Mouse (Mus musculus): ENCODE data around the gene Tcf15. TPM values are rescaled to one million over a fixed set of nuclear protein-coding genes. Genes with fewer than 3 reads are reported as not detected.

Tcf15 gene
- polyA plus RNA-seq, 1 experiment, result not detected

DNA sequence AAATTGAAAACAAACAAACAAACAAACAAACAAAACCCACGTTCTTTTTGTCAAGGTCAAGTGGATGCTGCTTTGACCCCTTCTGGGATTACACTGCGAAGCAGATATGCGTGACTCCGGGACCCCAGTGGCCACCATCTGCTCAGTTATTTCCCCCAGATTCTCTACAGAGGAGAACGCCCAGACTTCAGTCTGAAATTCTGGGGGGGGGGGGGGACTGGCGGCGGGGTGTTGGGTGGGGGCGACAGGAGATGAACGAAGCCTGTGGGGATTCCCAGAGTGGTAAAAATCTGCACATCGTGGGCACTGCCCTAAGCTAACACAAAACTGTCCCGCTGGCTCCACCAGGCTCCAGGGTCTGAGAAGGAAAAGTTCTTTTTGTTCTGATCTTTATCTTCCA, 790 bp upstream of the Tcf15 start:
- TF ChIP-seq POLR2A (IDR thresholded peaks at IDR 0.05; ENCODE audit: borderline replicate concordance, low read depth, low read length) (no peak), CTCF (IDR thresholded peaks at IDR 0.05; ENCODE audit: low read depth, low read length) (no peak)
- Histone ChIP-seq H3K4me3 (ENCODE audit: insufficient read depth, low read length) (peak overlapping the region; percentile 4; the same call in 1 of the 2 replicates), H3K27ac (ENCODE audit: insufficient read depth, low read depth, low read length) (no peak overlapping the region), H3K4me1 (ENCODE audit: control insufficient read depth, insufficient read depth, low read length) (no peaks in the 10 kb centered on the region)

- Histone ChIP-seq H3K4me3 (ENCODE audit: insufficient read depth, low read length) (no peak overlapping the region), H3K27ac (ENCODE audit: insufficient read depth, low read depth, low read length) (no peak overlapping the region), H3K4me1 (ENCODE audit: control insufficient read depth, insufficient read depth, low read length) (no peaks in the 10 kb centered on the region)
- TF ChIP-seq CTCF (IDR thresholded peaks at IDR 0.05; ENCODE audit: low read depth, low read length) (no peak), POLR2A (IDR thresholded peaks at IDR 0.05; ENCODE audit: borderline replicate concordance, low read depth, low read length) (no peak)
Observed at GRCm38 (mm10) chr2:152144158-152144450, 743 bp downstream of the Tcf15 start.

DNA sequence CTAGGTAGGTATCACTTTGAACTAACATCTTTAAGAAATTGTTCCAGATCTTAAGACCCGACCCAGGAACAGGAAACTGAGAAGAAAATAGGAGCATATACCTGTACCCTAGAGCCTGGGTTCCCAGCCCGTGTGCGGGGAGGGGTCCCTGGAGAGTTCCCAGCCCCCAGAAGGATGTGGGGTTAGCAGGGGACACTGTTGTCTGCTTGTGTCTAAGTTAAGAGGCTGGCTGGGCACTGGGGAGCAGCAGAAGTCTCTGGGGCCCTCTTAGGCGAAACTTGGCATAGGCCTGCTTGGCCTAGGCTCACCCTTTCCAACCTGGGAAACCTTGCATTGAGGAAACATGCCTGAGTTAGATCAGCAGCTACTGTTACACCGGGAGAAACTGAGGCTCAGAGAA, 1.1 kb downstream of the Tcf15 start:
- H3K4me1 ChIP-seq (ENCODE audit: control insufficient read depth, insufficient read depth, low read length), result no peaks in the 10 kb centered on the region
- no peak overlapping the region for H3K4me3 ChIP-seq (ENCODE audit: insufficient read depth, low read length)
- H3K27ac ChIP-seq (ENCODE audit: insufficient read depth, low read depth, low read length), result no peak overlapping the region
- no peak for TF ChIP-seq CTCF (IDR thresholded peaks at IDR 0.05; ENCODE audit: low read depth, low read length)
- TF ChIP-seq POLR2A (IDR thresholded peaks at IDR 0.05; ENCODE audit: borderline replicate concordance, low read depth, low read length), result no peak

DNA sequence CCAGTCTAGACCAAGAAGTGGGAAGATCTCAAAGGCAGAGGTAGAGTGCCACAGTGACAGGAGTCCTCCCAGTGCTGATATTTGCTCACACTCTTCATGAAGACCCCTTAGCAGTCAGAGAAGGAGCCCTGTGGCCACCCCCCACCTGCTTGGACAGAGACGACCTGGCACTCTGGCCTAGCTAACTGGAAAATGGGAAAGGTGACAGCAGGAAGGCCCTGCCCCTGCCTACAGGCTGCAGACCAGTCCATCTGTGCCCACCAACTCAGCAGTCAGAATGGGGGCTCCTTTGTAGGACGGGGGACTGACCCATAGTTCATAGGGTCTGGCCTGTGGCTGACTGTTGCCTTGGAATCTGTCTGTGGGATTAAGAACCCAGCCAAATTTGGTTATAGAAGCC, 2.4 kb downstream of the Tcf15 start:
- Histone ChIP-seq H3K4me3 (ENCODE audit: insufficient read depth, low read length) (no peak overlapping the region), H3K27ac (ENCODE audit: insufficient read depth, low read depth, low read length) (no peak overlapping the region), H3K4me1 (ENCODE audit: control insufficient read depth, insufficient read depth, low read length) (no peaks in the 10 kb centered on the region)
- no peak for TF ChIP-seq POLR2A (IDR thresholded peaks at IDR 0.05; ENCODE audit: borderline replicate concordance, low read depth, low read length)
- no peak for TF ChIP-seq CTCF (IDR thresholded peaks at IDR 0.05; ENCODE audit: low read depth, low read length)

DNA sequence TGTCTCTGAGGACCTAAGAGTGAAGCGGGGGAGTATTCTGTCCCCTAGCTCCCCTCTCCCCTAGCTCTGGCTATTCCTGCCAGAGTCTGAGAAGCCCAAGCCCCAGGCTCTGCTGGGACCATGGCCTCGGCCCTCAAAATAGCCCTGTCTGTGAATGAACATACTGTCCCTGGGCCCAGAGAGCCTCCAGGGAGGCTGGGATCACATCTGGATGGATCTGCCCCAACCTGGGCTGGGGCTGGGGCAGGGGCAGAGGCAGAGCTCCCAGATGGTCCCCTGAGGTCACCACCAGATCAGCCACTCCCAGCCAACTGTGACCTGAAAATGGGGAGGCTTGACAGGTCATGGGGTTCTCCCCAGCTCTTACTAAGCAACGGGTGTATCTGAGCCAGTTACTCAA, 3.7 kb downstream of the Tcf15 start:
- no peak for TF ChIP-seq CTCF (IDR thresholded peaks at IDR 0.05; ENCODE audit: low read depth, low read length)
- TF ChIP-seq POLR2A (IDR thresholded peaks at IDR 0.05; ENCODE audit: borderline replicate concordance, low read depth, low read length), result no peak
- H3K4me3 ChIP-seq (ENCODE audit: insufficient read depth, low read length), result no peak overlapping the region

GRCm38 (mm10) chr2:152148675-152149074, 5.3 kb downstream of the Tcf15 start:
- TF ChIP-seq POLR2A (IDR thresholded peaks at IDR 0.05; ENCODE audit: borderline replicate concordance, low read depth, low read length) (no peak), CTCF (IDR thresholded peaks at IDR 0.05; ENCODE audit: low read depth, low read length) (no peak)
- Histone ChIP-seq H3K4me3 (ENCODE audit: insufficient read depth, low read length) (no peak overlapping the region), H3K27ac (ENCODE audit: insufficient read depth, low read depth, low read length) (no peak overlapping the region), H3K4me1 (ENCODE audit: control insufficient read depth, insufficient read depth, low read length) (no peaks in the 10 kb centered on the region)

More for the DNA sequence above, 3.7 kb downstream of the Tcf15 start:
- no peak overlapping the region for H3K27ac ChIP-seq (ENCODE audit: insufficient read depth, low read depth, low read length)
- H3K4me1 ChIP-seq (ENCODE audit: control insufficient read depth, insufficient read depth, low read length), result no peaks in the 10 kb centered on the region

- TF ChIP-seq POLR2A (IDR thresholded peaks at IDR 0.05; ENCODE audit: borderline replicate concordance, low read depth, low read length), result no peak
- H3K27ac ChIP-seq (ENCODE audit: insufficient read depth, low read depth, low read length), result no peak overlapping the region
- no peaks in the 10 kb centered on the region for H3K4me1 ChIP-seq (ENCODE audit: control insufficient read depth, insufficient read depth, low read length)
- no peak overlapping the region for H3K4me3 ChIP-seq (ENCODE audit: insufficient read depth, low read length)
Observed at GRCm38 (mm10) chr2:152149891-152150290, 6.5 kb downstream of the Tcf15 start.

GRCm38 (mm10) chr2:152150373-152150772, 7.0 kb downstream of the Tcf15 start:
- no peak overlapping the region for H3K27ac ChIP-seq (ENCODE audit: insufficient read depth, low read depth, low read length)
- no peak overlapping the region for H3K4me3 ChIP-seq (ENCODE audit: insufficient read depth, low read length)
- TF ChIP-seq CTCF (IDR thresholded peaks at IDR 0.05; ENCODE audit: low read depth, low read length) (no peak), POLR2A (IDR thresholded peaks at IDR 0.05; ENCODE audit: borderline replicate concordance, low read depth, low read length) (no peak)
- no peaks in the 10 kb centered on the region for H3K4me1 ChIP-seq (ENCODE audit: control insufficient read depth, insufficient read depth, low read length)

GRCm38 (mm10) chr2:152153361-152153760, 10.0 kb downstream of the Tcf15 start:
- H3K27ac ChIP-seq (ENCODE audit: insufficient read depth, low read depth, low read length), result no peak overlapping the region
- no peak overlapping the region for H3K4me3 ChIP-seq (ENCODE audit: insufficient read depth, low read length)
- no peaks in the 10 kb centered on the region for H3K4me1 ChIP-seq (ENCODE audit: control insufficient read depth, insufficient read depth, low read length)
- TF ChIP-seq CTCF (IDR thresholded peaks at IDR 0.05; ENCODE audit: low read depth, low read length), result no peak
- no peak for TF ChIP-seq POLR2A (IDR thresholded peaks at IDR 0.05; ENCODE audit: borderline replicate concordance, low read depth, low read length)

DNA sequence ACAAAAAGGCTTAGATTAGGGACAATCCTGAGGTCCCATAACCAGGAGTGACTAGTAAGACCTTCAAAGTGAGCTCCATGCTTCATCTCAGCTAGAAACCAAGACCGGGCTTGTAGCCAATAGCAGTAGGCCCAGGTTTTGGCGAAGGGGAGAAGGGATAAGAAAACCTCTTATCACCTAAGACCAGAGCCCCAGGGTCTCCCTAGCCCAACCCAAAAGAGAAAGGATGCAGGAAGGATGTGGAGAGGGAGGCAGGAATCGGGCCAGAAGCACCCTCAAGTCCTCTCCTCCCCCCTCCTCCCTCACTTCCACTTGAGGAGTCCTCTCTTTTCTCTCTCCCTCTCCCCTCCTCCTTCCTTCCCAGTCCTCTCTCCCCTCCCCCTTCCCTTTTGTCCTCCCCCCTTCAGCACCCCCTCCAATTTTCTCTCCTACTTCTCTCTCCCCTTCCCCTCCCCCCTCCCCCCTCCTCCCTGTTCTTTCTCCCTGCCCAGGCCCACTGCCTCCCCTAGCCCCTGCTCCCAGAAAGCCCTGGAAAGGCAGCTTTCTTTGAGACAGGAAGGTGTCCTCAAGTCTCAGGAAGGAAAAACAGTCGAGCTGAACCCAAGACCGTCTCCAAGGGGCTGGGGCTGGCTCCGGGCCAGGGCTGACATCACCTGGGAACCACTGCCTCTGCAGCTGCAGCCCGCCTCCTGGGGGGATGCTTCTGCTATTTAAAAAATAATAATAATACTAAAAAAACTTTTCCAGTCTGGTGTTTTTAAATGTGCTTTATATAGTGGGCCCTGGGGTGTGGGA, 12.2 kb downstream of the Tcf15 start:
- TF ChIP-seq POLR2A (IDR thresholded peaks at IDR 0.05; ENCODE audit: borderline replicate concordance, low read depth, low read length) (no peak), CTCF (IDR thresholded peaks at IDR 0.05; ENCODE audit: low read depth, low read length) (no peak)
- no peaks in the 10 kb centered on the region for H3K4me1 ChIP-seq (ENCODE audit: control insufficient read depth, insufficient read depth, low read length)

More for the DNA sequence above, 12.2 kb downstream of the Tcf15 start:
- H3K4me3 ChIP-seq (ENCODE audit: insufficient read depth, low read length), result no peak overlapping the region
- H3K27ac ChIP-seq (ENCODE audit: insufficient read depth, low read depth, low read length), result no peak overlapping the region

Measured in bone marrow macrophage, adult 2 months (primary cell).